Mouse (Mus musculus) spleen, postnatal 10 days (tissue): ENCODE results near the gene Cnr1.

Source experiments
- DNase-seq, 2 experiments: peaks; one replicate each; pipeline ENCODE4 v3.0.0; 2021 to 2022; ENCODE audit warnings: low spot score in 2 of 2

Cnr1 gene

DNA sequence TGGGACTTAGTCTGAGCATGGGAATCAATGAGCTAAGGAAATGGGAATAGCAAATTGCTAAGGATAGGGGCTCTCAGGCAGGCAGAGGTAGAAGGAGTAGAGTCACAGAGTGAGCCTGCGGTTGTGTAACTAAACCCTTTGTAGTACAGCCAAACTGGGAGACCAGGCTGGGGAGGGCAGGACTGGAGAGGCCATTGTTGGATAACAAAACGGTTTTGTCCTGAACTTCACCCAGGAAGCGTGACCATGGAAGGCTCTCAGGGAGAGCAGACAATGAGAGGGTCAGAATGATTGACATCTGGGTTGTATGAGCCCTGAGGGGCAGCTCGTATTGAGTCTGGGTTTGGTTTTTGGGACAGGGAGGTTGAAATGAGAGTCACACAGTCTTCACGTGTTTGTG lies 17.2 kb downstream of the Cnr1 start:
- DNase-seq = no peak

DNA sequence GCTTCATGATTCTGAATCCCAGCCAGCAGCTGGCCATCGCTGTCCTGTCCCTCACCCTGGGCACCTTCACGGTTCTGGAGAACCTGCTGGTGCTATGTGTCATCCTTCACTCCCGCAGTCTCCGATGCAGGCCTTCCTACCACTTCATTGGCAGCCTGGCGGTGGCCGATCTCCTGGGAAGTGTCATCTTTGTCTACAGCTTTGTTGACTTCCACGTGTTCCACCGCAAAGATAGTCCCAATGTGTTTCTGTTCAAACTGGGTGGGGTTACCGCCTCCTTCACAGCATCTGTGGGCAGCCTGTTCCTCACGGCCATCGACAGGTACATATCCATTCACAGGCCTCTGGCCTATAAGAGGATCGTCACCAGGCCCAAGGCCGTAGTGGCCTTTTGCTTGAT lies 19.5 kb downstream of the Cnr1 start:
- no peak for DNase-seq

DNA sequence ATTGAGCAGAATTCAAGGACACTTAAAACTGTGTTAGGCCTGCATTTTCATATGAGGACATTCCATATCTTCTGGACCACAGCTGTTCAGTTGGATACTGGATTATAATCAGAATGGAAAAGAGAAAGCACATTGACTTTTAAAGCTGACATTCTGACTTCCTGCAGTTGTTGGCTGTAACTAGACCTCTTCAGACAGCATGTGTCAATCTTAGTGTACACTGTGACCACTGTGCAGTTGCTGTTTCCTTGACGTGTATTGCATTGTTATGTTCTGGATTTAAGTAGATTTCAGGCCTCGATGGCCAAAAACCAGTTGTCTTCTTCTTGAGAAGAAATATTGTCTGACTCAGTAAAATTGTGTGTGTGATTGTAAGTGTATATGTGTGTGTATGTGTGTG lies 21.3 kb downstream of the Cnr1 start:
- DNase-seq = no peak

DNA sequence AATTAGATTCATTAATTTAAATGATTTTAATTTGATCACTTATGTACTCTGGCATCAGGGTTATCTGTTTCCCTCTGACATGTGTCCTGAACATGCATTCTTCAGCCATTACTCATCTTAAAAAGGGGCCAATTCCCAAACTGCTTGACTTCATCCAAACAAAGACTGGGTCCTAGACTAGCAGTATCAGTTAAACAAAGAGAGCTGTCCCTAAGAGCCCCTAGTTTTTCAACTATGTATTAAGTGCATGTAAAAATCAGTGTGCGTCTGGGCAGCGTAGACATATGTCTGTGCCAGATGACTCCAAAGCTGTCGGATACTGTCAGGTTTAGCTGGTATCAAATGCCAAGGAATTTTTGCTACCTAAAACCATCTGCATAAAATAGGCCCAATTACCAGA lies 23.2 kb downstream of the Cnr1 start:
- no peak for DNase-seq

DNA sequence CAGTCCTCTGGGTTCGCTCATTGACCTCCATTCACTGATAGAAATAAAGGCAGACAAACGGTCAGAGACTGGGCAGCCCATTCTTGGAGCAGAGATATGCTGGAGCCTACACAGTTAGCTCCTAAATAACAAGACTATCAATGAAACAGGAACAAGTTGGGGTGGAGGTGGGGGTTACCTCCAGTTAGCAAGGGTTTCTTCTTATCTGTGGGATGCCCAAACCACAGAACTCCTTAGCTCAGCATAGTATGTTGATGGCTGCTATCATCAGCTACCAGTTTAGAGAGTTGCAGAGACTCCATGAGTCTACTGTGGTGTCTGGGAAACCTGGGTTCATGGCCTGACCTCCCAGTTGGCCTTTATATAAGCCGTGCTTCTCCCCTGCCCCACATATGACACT lies 33.0 kb downstream of the Cnr1 start:
- no peak for DNase-seq

DNA sequence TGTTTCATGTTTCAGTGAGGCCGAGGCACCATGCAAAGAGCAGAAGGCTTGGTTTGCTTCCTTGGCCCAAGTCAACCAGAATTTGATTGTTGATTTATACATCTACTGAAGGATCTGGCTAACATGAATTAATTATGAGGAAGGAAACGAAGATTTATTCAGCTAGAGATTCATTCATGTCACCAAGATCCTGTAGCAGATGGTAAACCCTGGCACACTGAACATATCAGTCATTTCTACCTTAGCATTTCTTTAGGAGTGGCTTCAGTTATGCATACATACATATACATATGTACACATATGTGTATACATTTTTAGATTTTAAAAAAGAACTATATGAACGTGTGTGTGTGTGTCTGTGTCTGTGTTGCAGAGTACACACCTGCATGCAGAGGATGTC lies 34.1 kb downstream of the Cnr1 start:
- DNase-seq = no peak

DNA sequence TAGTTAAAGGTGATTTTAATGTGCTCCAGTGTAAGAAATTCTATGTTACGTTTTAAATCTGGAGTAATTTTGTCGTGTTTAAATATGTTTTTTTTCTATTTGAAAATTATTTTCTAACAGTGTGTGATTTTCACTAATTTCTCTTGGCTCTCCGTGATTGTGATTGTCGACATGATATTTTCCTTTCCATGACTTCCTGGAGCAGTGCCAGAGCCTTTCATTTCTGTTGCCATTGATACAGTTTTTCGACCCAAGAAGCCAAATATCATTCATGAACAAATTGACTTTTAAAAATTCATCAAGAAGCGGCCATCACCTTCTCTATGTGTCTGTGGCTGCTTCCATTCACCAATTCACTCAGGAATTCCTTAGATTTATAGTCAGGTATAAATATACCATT lies 35.4 kb downstream of the Cnr1 start:
- no peak for DNase-seq

DNA sequence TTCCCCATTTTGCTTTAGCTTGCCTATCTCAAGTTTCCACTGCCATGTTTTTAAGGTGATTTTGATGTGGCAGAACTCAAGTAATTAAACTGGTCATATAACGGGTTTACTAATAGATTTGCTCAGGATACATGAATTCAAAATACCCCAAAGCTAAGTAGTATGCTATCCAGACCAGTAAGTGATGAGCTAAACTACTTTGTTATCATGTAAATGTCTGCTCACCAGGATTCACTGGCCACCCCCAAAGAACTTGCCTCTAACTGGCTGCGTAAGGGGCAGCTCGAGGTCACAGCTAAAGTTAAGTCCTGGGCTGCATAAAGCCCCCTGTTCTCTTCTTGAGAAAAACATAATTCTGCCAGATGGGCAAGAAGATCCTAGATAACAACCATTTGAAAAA lies 46.3 kb downstream of the Cnr1 start:
- no peak for DNase-seq

DNA sequence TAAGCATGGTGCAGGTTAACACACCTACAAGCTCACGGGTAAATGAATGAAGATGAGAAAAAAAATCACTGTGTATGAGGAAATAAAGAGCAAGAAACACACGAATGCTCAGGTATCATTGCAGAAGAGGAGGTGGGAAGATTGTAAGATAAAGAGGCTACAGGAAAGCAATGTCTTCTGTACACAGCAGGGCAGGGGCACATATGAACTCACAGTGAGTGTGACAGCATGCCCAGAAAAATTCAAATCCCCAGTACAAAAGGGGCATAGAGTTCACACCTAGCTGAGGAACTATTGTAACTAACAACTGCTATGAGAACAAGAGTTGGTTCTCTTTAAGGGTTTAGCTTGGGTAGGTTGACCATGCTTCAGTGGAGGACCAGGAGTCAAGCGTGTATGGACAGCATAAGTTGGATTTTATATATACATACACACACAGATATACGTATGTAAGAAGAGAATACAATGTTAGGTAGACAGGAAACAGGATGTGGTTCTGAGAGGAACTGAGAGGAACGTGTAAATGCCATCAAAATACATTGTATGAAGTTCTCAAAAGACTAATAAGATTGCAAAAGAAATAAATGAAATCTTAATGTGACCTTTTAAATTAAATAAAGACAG lies 64.2 kb downstream of the Cnr1 start:
- no peak for DNase-seq

DNA sequence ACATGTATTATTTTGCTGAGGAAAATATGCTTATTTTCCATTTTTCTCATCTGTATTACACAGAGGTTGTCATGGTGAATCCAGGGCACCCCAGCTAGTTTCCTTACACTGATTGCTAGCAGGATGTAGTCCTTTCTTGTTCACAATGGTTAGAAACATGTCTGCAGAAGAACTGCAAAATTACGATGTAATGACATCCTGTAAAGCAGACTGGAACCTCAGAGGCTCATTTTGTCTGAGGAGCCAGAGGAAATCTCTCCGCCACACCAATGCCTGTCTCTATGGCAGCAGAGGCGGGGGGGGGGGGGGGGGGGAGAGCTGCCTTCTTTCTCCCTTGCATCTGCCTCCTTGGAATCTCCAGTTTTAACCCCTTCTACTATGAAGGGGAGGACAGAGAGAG lies 68.3 kb downstream of the Cnr1 start:
- DNase-seq = no peak

DNA sequence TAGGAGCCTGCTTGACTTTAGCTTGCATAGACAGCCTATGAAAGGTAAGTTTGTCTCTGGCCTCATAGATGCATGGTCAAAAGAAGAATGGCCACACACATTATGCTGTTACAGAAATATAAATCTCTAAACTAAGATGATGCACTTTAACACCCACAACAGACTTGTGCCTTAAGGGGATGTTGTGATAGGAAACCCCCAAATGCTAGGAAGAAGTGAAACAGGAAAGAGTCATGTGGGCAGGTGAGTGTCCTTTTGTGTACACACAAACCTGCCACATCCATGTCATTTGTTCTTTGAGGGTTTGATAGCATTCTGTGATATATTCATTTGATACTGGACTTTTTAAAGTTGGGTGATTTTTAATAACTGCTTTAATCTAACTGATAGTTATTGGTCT lies 72.0 kb downstream of the Cnr1 start:
- no peak for DNase-seq
